Comparison of ENCODE assay signal across 18 mouse cellular contexts in genomic region chr14:48655792-48656550, GRCm38 (mm10). TPM values are rescaled to one million over a fixed set of nuclear protein-coding genes. Genes with fewer than 3 reads are reported as not detected.
DNase-seq lines count a peak whose midpoint lies in the region; ATAC-seq lines count a peak whose summit lies in the region.
"Had no signal": no experiment of that assay in that cellular context is flagged by ENCODE, and none has a peak within 500 bp of the region (broad histone marks: within the 10 kb centered on the region; RNA-seq: fewer than 3 reads in every experiment).

No protein-coding gene starts in this region.

- H3K4me3 ChIP-seq in heart, embryonic 10.5 days: peak overlapping the region; percentile 45
- H3K4me3 ChIP-seq in neural tube, embryonic 11.5 days (ENCODE audit: low read depth, low read length): no peak overlapping the region
- no peak overlapping the region for H3K4me3 ChIP-seq in limb, embryonic 11.5 days (ENCODE audit: low read depth, low read length)

- H3K9me3 ChIP-seq in heart, embryonic 10.5 days: no peaks in the 10 kb centered on the region
- no peaks in the 10 kb centered on the region for H3K9me3 ChIP-seq in neural tube, embryonic 11.5 days (ENCODE audit: control insufficient read depth, low read length)
- no peaks in the 10 kb centered on the region for H3K9me3 ChIP-seq in limb, embryonic 11.5 days (ENCODE audit: control insufficient read depth, low read length)

- no peak overlapping the region for H3K27ac ChIP-seq in heart, embryonic 10.5 days
- H3K27ac ChIP-seq in neural tube, embryonic 11.5 days (ENCODE audit: low read depth, low read length): no peak overlapping the region
- H3K27ac ChIP-seq in limb, embryonic 11.5 days (replicated peaks; ENCODE audit: low read depth, low read length): no peak overlapping the region

- no peak for ATAC-seq in neural tube, embryonic 11.5 days (ENCODE audit: insufficient read depth, low FRiP score, low TSS enrichment)
- no peak for ATAC-seq in limb, embryonic 11.5 days (ENCODE audit: insufficient number of reproducible peaks, low FRiP score, low TSS enrichment, low read depth)

- WGBS in heart, embryonic 10.5 days: 7% methylated on average over 21 of the region's 21 CpGs
- 3% methylated on average over 21 of the region's 21 CpGs for WGBS in neural tube, embryonic 11.5 days
- WGBS in limb, embryonic 11.5 days: 3% methylated on average over 21 of the region's 21 CpGs

- H3K4me1 ChIP-seq in heart, embryonic 10.5 days: peaks cover 20% of the 10 kb centered on the region
- no peaks in the 10 kb centered on the region; the same call in 1 of the 2 replicates for H3K4me1 ChIP-seq in neural tube, embryonic 11.5 days (ENCODE audit: control insufficient read depth, insufficient read depth, low read length)
- H3K4me1 ChIP-seq in limb, embryonic 11.5 days (ENCODE audit: control insufficient read depth, insufficient read depth, low read length): no peaks in the 10 kb centered on the region

- intact Hi-C loops in heart, postnatal 25 days (cut with DNase I): no loop called here

- H3K27me3 ChIP-seq in heart, embryonic 10.5 days (ENCODE audit: insufficient read depth, poor library complexity, severe bottlenecking): peaks cover 100% of the 10 kb centered on the region
- peaks cover 100% of the 10 kb centered on the region for H3K27me3 ChIP-seq in neural tube, embryonic 11.5 days (ENCODE audit: control insufficient read depth, insufficient read depth, low read length)
- peaks cover 95% of the 10 kb centered on the region for H3K27me3 ChIP-seq in limb, embryonic 11.5 days (ENCODE audit: control insufficient read depth, insufficient read depth, low read length)

- no peak overlapping the region for H3K9ac ChIP-seq in neural tube, embryonic 11.5 days (ENCODE audit: low read length)
- no peak overlapping the region for H3K9ac ChIP-seq in limb, embryonic 11.5 days (ENCODE audit: low read length)

- no peaks in the 10 kb centered on the region for H3K36me3 ChIP-seq in heart, embryonic 10.5 days
- H3K36me3 ChIP-seq in neural tube, embryonic 11.5 days (ENCODE audit: control insufficient read depth, insufficient read depth, low read length): no peaks in the 10 kb centered on the region
- no peaks in the 10 kb centered on the region for H3K36me3 ChIP-seq in limb, embryonic 11.5 days (ENCODE audit: control insufficient read depth, insufficient read depth, low read length)

- no peak overlapping the region for H3K4me2 ChIP-seq in neural tube, embryonic 11.5 days (ENCODE audit: low read depth)
- no peak overlapping the region for H3K4me2 ChIP-seq in limb, embryonic 11.5 days (ENCODE audit: low read depth, severe bottlenecking)

- peak; percentile 0 for DNase-seq in heart, embryonic 10.5 days (ENCODE audit: low spot score)
- DNase-seq in heart, postnatal 25 days (ENCODE audit: low spot score): no peak
- DNase-seq in neural tube, embryonic 11.5 days (ENCODE audit: low spot score): peak; percentile 29
- no peak for DNase-seq in neural tube, embryonic 10.5 days (ENCODE audit: extremely low spot score, low spot score)
- DNase-seq in limb, embryonic 11.5 days (ENCODE audit: low spot score): peak; percentile 51
- peak; percentile 5 for DNase-seq in yolk sac, embryonic 10.5 days (ENCODE audit: low spot score)
- DNase-seq in cerebellum, adult 9-10 months: no peak
- DNase-seq in cerebellum, adult 18-20 months: no peak
- DNase-seq: cerebellum, adult 9-11 months; kidney, postnatal 10 days; layer of hippocampus, postnatal 36 days; lung, postnatal 10 days; right cerebral cortex, postnatal 25 days; thymus, postnatal 36 days had no signal

RNA-seq across cellular contexts. Expression of gene Otx2, which starts 17.6 kb away (rescaled TPM):
- polyA plus RNA-seq in heart, embryonic 10.5 days (2016; fragmentation: Nextera tagmentation; extraction: Ambion mirVana): 0.20 and 0.57 TPM in 2 replicates
- total RNA-seq in heart, postnatal 25 days (2021): not detected
- 0.18 and 0.33 TPM in 2 replicates for polyA plus RNA-seq in neural tube, embryonic 11.5 days (2014; fragmentation: Nextera tagmentation; extraction: Ambion mirVana)
- polyA plus RNA-seq in limb, embryonic 11.5 days (2014; fragmentation: Nextera tagmentation; extraction: Ambion mirVana): not detected in 2 replicates
- total RNA-seq: gastrocnemius, adult 18-20 months had no signal
- polyA plus RNA-seq: heart, embryonic 14.5 days; intestine, embryonic 14.5 days; stomach, embryonic 14.5 days had no signal

Comparison
In these comparisons a context has a peak if more than half of its experiments do, and no peak if none do; other contexts are left out.
1. DNase-seq: peak in heart, embryonic 10.5 days (single experiment), neural tube, embryonic 11.5 days (single experiment), limb, embryonic 11.5 days (single experiment) and yolk sac, embryonic 10.5 days (single experiment); none in heart, postnatal 25 days (single experiment), neural tube, embryonic 10.5 days (single experiment), cerebellum, adult 9-10 months (single experiment) and cerebellum, adult 18-20 months (0 of 2).